Mouse (Mus musculus) liver, adult 2 months (tissue): ENCODE data around the gene Ttll13.

Source experiments
- CTCF ChIP-seq: fragments of 200-500 bp; IDR thresholded peaks from 2 replicates; pipeline ENCODE4 v1.5.1; 2011; ENCODE audit warnings: low read depth, low read length, control low read depth
- POLR2A ChIP-seq: fragments of 200-500 bp; IDR thresholded peaks from 2 replicates; pipeline ENCODE4 v1.6.1; 2011; ENCODE audit warnings: low read length, control low read depth; ENCODE audit not compliant: insufficient read depth; ENCODE audit errors: extremely low read depth

DNA sequence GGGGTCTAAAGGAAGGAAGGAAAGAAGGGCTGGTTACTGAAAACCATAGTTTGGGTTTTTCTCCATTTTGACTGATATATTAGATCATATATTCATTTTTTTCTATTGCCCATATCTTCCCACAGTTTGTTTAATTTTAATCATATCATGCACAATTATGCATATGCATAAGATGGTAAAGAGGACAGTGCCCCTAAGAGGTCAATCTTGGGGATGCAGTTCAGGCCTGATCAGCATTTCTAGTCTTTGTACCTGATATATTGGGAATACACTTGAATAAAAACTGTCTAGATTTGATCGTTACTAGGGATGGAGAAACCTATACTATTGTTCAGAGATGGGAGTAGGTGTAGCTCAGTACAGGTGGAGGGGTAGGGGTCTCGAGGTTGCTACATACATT, 34.8 kb downstream of the Ttll13 start:
- TF ChIP-seq POLR2A (no peak), CTCF (no peak)
